Mouse (Mus musculus) adrenal gland, postnatal 25 days (tissue): ENCODE results near the gene Krt39. TPM values are rescaled to one million over a fixed set of nuclear protein-coding genes. Genes with fewer than 3 reads are reported as not detected.

Source experiments
- DNase-seq: peaks from one replicate; pipeline ENCODE4 v3.0.0; 2021; ENCODE audit warnings: mixed read lengths
- long read RNA-seq: library from polyadenylated mRNA; stranded (forward); transcript quantifications from one replicate; pipeline ENCODE4 v2.0.0, GENCODE M21; 2021
- total RNA-seq: library from RNA; stranded (reverse); gene quantifications from 2 replicates; pipeline ENCODE4 v1.2.3, GENCODE M21; 2021

Krt39 gene
- total RNA-seq = not detected in 2 replicates
- long read RNA-seq = 0 reads

DNA sequence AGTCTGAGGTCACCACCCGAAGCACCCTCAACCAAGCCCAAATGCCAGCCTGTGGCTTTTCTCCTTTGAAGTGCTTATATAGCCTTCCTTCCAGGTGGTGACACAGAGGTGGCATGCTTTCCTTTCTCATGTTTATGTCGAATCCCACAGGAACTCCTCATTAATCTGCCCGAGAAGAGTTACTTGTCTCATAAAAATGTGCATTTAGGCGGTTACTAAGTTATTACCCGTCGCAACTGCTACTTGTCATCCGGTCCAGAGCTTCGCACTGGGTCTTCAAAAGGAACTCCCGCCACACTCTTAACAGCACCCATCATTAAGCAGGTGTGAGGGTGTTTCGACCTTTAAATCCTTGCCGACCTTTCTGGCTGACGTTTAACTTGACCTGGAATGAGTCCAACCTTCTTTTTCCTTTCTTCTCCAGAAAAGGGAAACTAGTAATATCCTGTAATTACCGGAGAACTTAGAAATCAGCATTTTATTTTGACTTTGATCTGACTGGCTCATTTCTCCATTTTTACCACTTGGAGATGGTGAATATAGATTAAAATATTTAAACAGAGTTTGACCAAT, at the start of gene Krt39:
Gene Krt39, minus strand, starts transcription at position 51 of the 573 bp plus-strand sequence.
- DNase-seq = no peak

DNA sequence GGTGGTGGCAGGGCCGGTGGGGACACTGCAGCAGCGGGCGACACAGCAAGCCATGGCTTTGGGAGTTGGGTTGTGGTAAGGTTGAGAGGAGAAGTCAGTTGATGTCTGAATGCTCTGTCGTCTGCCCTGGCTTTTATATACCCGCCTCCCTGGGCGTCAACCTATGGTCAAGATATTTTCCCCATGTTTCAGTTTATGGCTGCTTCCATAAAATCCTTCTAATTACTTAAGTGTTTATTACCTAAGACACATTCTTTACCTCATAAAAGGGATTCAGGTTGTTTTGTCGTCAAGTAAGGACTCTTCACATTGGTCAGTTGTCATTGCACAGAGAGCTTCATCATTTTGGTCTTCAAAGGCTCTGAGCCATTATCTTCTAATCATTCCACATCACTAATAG, 45.4 kb upstream of the Krt39 start, which contains the start of gene Krtap3-1:
Gene Krtap3-1, minus strand, starts transcription at position 101 of the 400 bp plus-strand sequence.
- no peak for DNase-seq

DNA sequence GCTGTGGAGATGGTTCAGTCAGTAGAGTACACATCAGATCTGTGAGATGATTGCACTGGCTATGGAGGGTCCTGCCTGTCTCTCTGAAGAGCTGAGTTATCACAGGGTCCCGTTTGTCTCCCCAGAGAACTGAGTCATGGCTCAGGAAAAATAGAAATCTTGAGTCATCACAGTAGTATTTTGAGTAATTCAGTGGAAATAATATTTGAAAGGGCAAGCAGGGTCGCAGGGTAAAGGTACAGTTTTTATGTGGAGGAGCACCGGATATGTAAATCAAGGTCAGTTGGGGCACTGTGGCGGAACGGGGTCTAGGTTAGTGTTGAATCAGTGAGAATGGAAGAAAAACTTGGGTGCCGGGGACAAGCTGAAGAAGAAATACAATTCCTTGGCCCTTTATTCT, 41.4 kb upstream of the Krt39 start:
- no peak for DNase-seq

DNA sequence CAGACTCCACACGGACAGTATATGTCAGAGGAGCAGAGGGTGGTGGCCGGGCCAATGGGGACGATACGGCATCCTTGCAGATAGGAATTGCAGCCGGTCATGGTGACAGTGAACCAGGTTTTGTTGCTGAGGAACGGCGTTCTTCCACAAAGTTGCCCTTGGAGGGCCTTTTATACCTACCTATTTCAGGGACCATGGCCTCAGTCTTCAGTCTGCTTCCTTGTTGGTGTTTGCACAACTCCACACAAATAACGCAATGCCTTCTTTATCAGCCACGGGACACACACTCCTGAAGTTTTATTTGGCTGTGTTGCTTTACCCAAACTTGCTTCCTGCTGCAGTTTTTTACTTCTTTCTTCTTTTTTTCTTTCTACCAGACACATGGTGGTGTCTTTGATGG, 38.2 kb upstream of the Krt39 start, which contains the start of gene Gm11939:
Gene Gm11939, minus strand, starts transcription at position 101 of the 400 bp plus-strand sequence.
- no peak for DNase-seq

DNA sequence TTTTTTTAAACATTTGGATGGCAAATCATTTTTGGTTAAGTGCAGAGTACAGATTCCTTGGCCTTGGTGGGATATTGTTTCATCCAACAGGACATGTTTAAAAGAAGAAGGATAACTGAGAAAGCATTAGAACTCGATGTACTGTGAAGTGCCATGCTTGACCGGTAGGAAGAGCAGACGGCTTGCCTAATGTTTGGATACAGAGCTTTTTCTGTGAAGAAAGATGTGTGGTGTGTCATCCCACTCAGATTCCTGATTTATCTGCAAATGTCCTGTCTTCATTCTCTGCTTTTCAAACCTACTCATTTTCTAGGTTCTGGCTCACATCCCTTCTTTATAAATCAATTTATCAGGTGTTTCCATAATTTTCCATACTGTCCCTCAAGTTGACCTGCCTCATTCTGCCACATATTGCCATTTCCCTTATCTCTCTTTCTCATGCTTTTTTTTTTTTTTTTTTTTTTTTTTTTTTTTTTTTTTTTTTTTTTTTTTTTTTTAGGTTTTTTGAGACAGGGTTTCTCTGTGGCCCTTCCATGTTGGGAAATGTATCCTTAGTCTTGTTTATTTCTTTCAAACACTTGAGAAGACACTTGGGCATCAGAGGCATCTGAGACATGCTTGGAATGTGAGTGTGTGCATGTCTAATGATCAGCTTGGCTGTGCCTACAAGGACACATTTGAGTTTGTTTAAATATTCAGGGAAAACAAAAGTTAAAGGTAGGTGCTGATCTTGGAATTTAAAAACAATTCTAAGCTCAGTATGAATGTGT, 37.0 kb upstream of the Krt39 start:
- no peak for DNase-seq

DNA sequence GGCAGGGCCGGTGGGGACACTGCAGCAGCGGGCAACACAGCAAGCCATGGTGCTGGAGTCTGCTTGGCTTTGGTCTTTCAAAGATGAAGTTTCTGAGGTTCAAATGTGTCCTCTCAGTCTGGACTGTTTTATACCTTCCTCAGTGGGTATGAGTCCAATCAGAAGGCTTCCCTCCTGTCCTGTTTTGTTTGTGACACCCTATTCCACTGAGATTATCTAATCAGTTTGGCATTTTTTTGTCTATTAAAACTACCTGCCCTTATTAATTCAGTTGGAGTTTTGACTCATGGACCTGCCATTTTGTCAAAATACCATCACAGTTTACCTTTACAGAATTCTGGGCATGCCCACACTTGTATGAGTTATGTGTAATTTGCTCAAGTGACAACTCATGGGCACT, 35.6 kb upstream of the Krt39 start, which contains the start of gene Krtap3-2:
Gene Krtap3-2, minus strand, starts transcription at position 101 of the 400 bp plus-strand sequence.
- no peak for DNase-seq

DNA sequence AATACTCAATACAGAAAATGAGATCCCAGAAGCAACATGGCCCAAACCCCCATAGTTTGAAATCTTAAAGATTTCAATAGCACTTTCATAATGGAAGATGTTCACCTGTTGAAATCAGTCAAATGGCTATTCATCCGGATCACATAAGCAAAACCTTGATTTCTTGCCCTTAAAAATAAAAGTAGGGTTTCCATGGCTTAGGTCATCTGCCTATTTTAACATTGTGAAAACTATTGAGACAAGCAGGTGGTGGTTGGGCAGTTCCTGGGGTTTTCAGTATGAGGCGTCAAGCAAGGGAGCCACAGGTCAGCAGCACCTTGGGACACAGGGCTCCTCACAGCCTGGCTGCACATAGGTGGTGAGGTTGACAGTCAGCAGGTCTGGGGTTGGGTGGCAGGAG, 35.1 kb upstream of the Krt39 start:
- no peak for DNase-seq

DNA sequence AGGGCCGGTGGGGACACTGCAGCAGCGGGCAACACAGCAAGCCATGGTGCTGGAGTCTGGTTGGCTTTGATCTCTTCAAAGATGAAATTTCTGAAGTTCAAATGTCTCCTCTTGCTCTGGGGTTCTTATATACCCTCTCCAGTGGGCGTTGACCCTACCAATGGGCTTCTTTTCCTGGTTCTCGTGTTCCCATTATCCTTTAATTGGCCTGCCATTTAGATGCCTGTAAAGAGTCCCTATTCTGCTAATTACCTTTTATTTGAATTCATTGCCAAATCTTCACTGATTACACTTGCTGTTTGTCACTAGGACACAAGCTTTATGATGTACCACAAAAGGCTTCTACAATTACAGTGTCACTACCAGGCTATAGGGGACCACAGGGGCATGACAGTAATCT, 29.6 kb upstream of the Krt39 start, which contains the start of gene Krtap3-3:
Gene Krtap3-3, minus strand, starts transcription at position 101 of the 400 bp plus-strand sequence.
- DNase-seq = no peak

DNA sequence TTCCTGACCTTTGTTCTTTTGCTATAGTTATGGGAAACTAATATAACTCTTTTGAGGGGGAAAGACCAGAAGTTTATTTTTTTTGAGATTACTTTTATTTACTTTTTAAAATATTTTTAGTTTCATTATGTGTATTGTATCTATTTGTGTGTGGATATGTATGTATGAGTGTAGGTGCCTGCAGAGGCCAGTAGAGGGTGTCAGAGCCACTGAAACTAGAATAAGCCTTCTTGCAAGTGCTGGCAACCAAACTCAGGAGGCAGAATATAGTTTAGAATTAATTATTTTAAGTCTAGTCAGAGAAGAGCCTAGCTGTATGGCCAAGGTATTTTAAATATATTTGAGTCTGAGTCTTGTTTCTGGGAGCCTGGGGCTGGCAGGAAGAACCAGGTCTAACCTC, 26.8 kb upstream of the Krt39 start:
- no peak for DNase-seq

DNA sequence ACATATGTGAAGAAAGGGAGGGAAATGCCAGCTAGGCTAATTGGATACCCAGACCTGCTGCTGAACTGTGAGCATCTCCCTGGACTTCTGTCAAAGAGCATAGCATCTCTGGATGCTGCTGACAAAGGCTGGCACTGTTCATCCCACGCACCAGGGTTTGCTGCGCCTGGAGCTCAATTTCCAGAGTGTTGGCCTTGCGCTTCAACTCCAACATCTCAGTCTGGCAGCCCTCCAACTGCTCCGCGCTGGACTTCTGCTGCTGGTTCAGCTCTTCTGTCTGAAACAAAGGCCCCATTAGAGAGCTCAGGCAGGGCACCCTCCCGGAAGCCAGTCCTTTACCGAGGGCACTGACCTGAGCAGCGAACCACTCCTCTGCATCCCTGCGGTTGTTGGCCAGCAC, 18.6 kb upstream of the Krt39 start:
- peak; percentile 21 for DNase-seq

DNA sequence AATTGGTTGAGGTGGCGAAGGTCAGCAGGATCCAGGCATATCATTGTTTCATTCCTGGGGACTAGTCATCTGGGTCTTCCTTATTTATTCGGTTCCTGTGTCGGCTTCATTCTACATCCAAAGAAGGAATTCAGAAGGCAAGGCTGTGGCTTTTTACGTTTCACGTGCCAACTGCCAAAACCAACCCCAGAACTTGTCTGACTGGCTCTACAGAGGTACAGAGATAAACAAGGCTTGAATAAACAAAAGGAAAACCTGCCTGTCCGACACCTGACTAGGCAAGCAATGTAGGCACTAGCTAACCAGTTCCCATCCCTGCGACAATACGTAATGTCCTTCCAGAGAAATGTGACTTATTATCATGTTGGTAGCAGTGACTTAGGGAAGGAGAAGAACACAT, 7.0 kb downstream of the Krt39 start:
- DNase-seq = no peak

DNA sequence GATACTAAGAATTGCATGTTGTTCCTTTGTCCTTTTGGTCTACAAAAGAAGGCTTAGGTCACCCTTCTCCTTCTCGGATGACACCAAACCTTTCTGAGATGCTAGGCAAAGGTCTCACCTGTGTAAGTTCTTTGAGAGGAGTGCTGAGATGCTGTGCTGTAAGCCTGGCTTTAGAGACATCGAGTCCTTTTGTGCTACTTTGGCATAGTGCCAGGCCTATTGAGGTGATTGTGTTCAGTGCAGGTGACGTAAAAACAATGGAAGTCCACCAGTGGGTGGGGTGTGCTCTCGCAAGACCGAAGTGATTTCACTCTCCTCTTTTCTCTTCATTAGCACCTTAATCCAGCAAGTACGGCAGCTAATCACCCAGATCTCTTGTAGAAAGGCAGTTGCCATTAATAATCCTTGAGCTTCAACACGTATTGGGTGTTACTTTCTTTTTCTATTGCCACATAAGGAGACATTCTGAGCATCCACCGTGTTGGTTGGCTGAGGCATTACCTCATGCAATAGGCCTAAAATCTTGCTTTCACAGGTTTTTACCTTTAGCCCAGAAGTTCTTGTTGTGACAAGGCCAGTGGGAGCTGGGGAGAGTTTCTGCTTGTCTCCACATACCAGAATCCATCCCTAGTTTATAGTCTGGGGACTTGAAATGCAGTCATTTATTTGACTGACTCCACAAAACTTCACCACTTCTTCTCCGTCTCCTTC, 20.9 kb downstream of the Krt39 start:
- DNase-seq = no peak

DNA sequence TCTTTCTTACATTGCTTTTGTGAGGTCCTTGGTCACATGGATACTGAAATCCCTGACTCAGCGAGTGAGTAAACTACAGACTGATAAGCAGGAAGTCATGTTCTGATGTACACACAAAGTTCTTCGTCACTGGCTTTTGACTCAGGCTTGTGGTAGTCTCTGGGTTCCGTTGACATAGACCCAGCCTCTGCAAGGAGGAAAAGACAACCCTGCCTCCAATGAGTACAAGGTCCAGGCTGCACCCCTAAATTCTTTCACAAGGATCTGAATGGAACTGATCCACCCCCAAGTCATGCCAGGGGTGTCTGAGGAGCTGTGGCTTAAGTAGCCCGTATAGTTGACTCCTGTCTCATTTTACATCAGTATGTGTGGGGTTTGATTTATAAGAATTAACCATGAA, 24.7 kb downstream of the Krt39 start:
- no peak for DNase-seq

DNA sequence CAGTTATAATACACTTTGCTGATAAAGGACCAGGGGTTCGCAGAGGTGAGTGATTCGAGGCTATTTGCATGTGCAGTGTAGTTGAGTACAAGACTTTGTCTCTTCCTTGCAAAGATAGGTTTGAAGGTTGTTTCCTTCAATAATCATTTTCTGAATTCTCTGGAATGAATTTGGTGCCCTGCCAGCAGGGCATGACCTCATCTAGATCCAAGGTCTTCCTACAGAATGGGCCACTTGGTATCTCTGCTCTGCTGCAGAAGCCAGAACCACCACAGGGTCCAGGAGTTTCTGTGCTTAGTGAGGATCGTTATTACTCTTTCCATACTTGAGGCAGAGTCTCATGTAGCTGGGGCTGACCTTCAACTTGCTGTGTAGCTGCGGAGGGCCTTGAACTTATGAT, 26.4 kb downstream of the Krt39 start:
- DNase-seq = peak; percentile 44

DNA sequence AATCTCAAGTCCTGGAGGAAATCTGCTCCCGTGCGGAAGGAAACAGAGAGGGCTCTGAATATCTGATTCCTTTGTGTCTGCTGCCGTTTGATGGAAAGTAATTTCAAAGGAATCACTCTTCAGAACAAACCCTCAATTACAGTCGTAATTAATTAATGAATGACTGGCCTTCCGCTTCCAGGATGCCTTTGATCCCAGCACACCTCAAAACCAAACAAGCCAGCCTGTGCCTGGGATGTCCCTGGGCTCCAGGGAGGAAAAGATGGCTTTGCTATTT, 27.6 kb downstream of the Krt39 start:
- no peak for DNase-seq

DNA sequence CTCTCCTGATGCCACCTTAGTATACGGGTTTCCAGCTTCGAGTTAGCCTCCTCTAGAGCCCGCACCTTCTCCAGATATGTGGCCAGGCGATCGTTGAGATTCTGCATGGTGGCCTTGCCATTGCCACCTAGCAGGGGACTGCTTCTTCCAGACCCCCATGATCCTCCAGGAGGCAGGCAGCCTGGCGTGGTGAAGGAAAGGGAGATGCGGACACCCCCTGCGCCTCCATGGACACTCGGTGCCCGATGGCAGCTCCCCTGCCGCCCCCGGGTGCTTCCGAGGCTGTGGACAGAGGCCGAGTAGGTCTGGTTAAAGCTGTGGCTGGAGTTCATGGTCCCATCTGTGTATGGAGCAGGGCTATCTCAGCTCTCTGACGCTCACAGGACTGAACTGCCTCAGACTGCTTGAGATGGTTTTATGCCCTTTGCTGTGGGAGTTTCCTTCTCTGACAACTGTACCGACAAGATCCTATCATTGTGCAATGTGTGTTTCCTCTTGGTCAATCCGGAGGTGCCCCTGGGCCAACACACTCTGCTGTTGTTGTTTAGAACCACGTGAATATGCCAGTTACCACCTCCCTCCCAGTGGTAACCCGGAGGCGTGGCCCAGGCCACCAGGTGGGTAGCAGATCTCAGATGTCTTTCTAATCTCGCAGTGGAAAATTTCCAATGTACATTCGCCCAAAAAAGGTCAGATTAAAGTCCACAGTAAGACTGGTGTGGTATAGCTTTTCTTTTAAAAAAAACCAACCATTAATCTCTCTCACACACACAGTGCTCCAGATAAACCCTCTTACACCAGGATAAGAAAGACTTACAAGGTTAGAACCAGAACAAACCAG, 28.2 kb downstream of the Krt39 start, which contains the start of gene Krt23:
Gene Krt23, minus strand, starts transcription at position 405 of the 841 bp plus-strand sequence.
- DNase-seq = no peak

DNA sequence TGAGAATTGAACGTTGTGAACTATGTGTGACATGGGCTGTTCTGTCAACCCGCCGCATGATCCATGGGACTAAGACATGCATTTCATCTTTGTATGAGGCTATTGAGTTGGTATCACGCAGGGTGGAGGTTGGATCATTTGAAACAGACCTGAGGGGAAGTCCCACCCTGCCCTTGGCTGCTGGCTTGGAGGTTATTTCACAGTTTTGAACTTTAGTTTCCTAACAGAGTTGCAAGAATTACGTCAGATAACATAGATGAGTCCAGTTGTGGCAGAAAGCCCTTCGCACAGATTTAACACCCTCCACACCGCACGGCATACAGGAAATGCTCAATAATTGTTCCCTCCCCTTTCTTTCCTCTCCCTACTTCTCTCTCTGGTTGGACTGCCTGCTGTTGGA, 30.1 kb downstream of the Krt39 start:
- no peak for DNase-seq

DNA sequence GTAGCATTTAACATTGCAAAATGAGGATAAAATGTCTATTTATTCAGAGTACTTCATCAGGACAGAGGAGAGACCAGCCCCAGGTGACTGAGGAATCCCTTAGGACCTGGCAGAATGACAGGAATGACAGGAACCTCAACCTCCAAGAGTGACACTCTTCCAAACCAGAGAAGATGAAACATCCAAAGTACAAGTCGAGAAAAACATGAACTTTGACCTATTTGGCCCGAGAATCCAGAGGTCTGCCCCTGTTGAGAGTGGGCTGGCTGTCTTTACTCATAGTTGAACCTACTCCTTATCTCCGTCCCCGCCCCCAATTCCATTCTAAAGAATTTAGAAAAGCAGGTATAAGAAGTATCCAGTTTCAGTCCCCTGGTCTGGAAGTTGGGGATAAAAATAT, 30.5 kb downstream of the Krt39 start:
- DNase-seq = no peak

DNA sequence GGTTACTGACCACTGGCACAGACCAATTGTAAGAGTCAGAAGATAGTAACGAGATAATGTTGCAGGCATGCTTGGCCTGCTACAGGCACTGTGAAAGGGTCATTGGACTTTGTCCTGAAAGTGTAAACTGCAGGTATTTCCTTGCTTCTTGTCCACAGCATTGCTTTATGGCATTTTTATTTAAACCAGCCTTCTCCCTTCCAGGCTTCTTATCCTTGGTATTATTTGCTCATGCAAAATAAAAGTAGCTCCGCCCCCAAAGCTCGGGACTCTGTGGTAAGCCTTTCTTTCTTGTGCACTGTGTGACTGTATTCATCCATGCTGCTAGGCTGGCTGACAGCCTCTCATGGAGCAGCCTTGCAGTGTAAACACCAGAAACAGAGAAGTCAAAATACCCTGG, 31.9 kb downstream of the Krt39 start:
- no peak for DNase-seq

DNA sequence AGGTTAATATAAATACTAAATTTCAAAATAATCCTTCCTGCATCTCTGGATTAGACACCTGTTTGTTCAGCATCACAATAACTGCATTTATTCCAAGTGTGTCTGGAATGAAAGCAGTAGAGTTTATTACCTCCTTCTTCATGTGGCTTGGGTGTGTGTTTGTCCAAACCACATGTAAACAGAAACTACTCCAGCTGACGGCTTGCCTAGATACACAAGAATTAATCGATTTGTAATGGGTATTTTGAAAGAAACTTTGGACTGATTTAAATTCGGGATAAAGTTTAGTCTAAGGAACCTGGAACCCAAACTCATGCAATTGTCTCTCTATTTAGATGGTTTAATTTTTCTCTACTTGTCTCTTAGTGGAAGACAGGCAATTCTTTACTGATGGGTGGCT, 46.2 kb downstream of the Krt39 start:
- no peak for DNase-seq

DNA sequence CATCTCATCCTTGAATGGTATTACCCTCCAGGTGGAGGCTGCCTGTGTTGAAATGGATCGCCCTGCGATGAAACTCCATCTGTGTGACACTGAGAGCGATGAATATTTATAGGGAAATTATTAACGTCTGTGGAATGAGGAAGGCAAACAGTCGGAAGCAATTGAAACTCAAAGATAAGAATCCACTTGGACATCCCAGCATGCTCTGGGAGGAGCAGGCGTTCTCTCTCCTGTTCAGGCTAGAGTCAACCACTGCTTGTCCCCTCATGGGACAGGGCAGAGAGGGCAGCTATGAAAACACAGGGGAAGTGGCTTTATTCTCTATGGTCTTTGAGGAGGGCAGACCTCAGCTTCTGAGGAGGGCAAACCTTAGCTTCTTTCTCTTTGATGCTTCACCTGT, 47.7 kb downstream of the Krt39 start:
- DNase-seq = no peak

DNA sequence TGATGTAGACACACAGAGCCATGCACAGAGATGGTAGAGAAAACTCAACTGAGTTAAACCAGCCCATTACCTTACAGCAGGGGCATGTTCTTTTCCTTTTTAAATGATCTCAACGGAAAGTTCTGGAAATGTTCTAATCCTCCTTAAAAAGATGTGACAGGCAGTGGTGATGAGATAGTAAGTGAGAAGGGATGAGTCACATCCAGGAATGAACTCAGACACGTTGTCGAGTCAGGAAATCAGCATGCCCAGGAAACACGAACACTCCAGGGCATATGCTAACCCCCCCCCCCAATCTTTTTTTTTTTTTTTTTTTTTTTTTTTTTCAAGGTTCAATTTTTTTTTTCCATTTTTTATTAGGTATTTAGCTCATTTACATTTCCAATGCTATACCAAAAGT, 48.7 kb downstream of the Krt39 start:
- DNase-seq = no peak
